Mouse (Mus musculus) gastrocnemius, postnatal 14 days (tissue): ENCODE measurements at regions not wholly inside any gene's neighbourhood (a gene's known extent, or its start where the extent isn't known, plus 50 kb on each side); places are given as distances from the start of the nearest gene placed in this dataset.

Experiments used
- DNase-seq: peaks from one replicate; pipeline ENCODE4 v3.0.0; 2021; ENCODE audit warnings: mixed read lengths
- intact Hi-C: fragments of 180-260 bp; cut with DNase I; formaldehyde crosslinking; loops from one replicate; pipeline ENCODE4 v1.15.1; 2025; ENCODE audit warnings: low total_unique reads

GRCm38 (mm10) chr10:95622879-95623517, 50.3 kb downstream of the Anapc15-ps start:
- intact Hi-C loops = loop anchor here (5.0 kb wide), 1 partner anchor 46 kb away; no protein-coding TSS in a partner anchor
- DNase-seq = no peak

- intact Hi-C loops = loop anchor here (5.0 kb wide), 1 partner anchor 43 kb away; no protein-coding TSS in a partner anchor
- DNase-seq = no peak
Measured at GRCm38 (mm10) chr10:95620796-95621195, 52.5 kb downstream of the Anapc15-ps start.

- intact Hi-C loops = no loop called here
- DNase-seq = no peak
Measured at GRCm38 (mm10) chr10:95619601-95620000, 53.6 kb downstream of the Anapc15-ps start.

- DNase-seq = no peak
- intact Hi-C loops = no loop called here
Measured at GRCm38 (mm10) chr10:95618451-95619079, 54.6 kb upstream of the Nudt4 start.

- intact Hi-C loops = no loop called here
- no peak for DNase-seq
Measured at GRCm38 (mm10) chr10:95616821-95617220, 52.9 kb upstream of the Nudt4 start.

GRCm38 (mm10) chr10:95615849-95616650, 52.1 kb upstream of the Nudt4 start:
- intact Hi-C loops = no loop called here
- no peak for DNase-seq
